Mouse (Mus musculus) stomach, postnatal 0 days (tissue): ENCODE measurements at regions not wholly inside any gene's neighbourhood (a gene's known extent, or its start where the extent isn't known, plus 50 kb on each side); places are given as distances from the start of the nearest gene placed in this dataset.

Source experiments
- ATAC-seq: fragments of 200-750 bp; cut with Nextera tagmentation; 2 replicates; pipeline ENCODE4 v1.8.0; 2017; ENCODE audit not compliant: low FRiP score, low TSS enrichment
- DNase-seq: peaks from one replicate; pipeline ENCODE4 v3.0.0-alpha.2; 2016; ENCODE audit warnings: low spot score
- H3K27ac ChIP-seq: fragments of 300-500 bp; sonication (generic); replicated peaks from 2 replicates; pipeline ENCODE4 v1.5.1; 2014; ENCODE audit warnings: mild to moderate bottlenecking, control low read depth
- H3K27me3 ChIP-seq: fragments of 300-500 bp; sonication (generic); 2 replicates; pipeline ENCODE4 v1.6.1; 2014; ENCODE audit warnings: low read length; ENCODE audit not compliant: control insufficient read depth, insufficient read depth
- H3K36me3 ChIP-seq: fragments of 300-500 bp; sonication (generic); 2 replicates; pipeline ENCODE4 v1.6.1; 2014; ENCODE audit warnings: low read length, mixed read lengths; ENCODE audit not compliant: control insufficient read depth, insufficient read depth
- H3K4me1 ChIP-seq: fragments of 300-500 bp; sonication (generic); replicated peaks from 2 replicates; pipeline ENCODE4 v1.6.1; 2014; ENCODE audit warnings: antibody characterized with exemption; ENCODE audit not compliant: control insufficient read depth, insufficient read depth
- H3K4me2 ChIP-seq: fragments of 300-500 bp; sonication (generic); replicated peaks from 2 replicates; pipeline ENCODE4 v1.6.1; 2014; ENCODE audit warnings: low read depth, mild to moderate bottlenecking, control low read depth, moderate library complexity
- H3K4me3 ChIP-seq: fragments of 300-500 bp; sonication (generic); 2 replicates; pipeline ENCODE4 v1.5.1; 2014; ENCODE audit warnings: low read depth, low read length, control low read depth
- H3K9ac ChIP-seq: fragments of 300-500 bp; sonication (generic); 2 replicates; pipeline ENCODE4 v1.6.1; 2014; ENCODE audit warnings: mild to moderate bottlenecking, low read length, control low read depth, mixed read lengths
- H3K9me3 ChIP-seq: fragments of 300-500 bp; sonication (generic); 2 replicates; pipeline ENCODE4 v1.6.1; 2016; ENCODE audit warnings: low read length; ENCODE audit not compliant: control insufficient read depth
- CTCF ChIP-seq: IDR thresholded peaks from 2 replicates; pipeline ENCODE4 v1.5.1; 2016; ENCODE audit warnings: antibody characterized with exemption, low read depth, mild to moderate bottlenecking, moderate library complexity
- EP300 ChIP-seq: optimal IDR thresholded peaks from 2 replicates; pipeline ENCODE3; 2016; ENCODE audit warnings: antibody characterized with exemption
- WGBS: fragments of 180-500 bp; shearing (Covaris S2); extraction: QIAGEN DNeasy Blood & Tissue Kit; methylation state at CpG from one replicate; pipeline ENCODE4 v1.1.7; 2014; 5-methylcytosine and 5-hydroxymethylcytosine counted together

DNA sequence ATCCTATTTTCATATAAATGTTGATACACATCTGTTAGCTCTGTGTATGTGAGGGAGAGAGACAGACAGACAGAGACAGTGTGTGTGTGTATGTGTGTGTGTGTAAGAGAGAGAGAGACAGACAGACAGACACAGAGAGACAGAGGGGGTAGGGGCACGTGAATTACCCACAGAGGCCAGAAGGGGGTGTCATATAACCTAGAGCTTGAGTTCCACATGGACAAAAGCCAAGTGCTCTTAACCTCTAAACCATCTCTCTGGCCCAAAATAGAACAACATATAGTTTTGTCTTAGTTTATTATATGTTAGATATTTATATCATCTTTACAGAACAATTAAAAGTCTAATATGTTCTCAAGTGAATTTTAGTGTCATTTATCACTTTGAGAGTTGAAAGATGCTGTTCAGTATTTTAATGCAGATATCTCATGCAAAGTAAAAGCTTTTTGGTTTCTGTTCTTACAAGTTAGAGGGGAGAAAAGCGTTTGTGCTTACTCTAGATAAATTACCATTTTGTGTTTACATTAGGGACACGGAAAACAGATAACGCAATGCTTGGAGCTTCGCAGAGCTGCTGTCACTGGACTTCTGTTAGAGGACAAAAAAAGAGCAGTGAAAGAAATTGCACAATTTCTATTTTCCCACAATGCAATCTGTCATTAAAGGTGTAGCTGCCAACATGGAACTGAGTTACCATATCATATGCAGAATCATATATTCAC lies 710.6 kb upstream of the Tmem132c start:
- Histone ChIP-seq H3K27ac (no peak overlapping the region), H3K27me3 (no peaks in the 10 kb centered on the region), H3K9ac (no peak overlapping the region), H3K9me3 (no peaks in the 10 kb centered on the region), H3K4me1 (no peaks in the 10 kb centered on the region), H3K4me3 (no peak overlapping the region), H3K36me3 (no peaks in the 10 kb centered on the region), H3K4me2 (no peak overlapping the region)
- DNase-seq (no peak), ATAC-seq (no peak)
- 21% methylated on average over 5 of the region's 5 CpGs for WGBS
- TF ChIP-seq EP300 (no peak), CTCF (0 out of 2 replicates have a peak, but pooled peaks have one; percentile 5)

- H3K27me3 ChIP-seq, result no peaks in the 10 kb centered on the region
- no peaks in the 10 kb centered on the region for H3K9me3 ChIP-seq
- no peak overlapping the region for H3K4me2 ChIP-seq
- 78% methylated on average over 5 of the region's 5 CpGs for WGBS
- H3K9ac ChIP-seq, result no peak overlapping the region
- no peak for DNase-seq
- no peak overlapping the region for H3K4me3 ChIP-seq
- no peak overlapping the region for H3K27ac ChIP-seq
- no peaks in the 10 kb centered on the region for H3K4me1 ChIP-seq
- no peak for ATAC-seq
- no peaks in the 10 kb centered on the region for H3K36me3 ChIP-seq
- TF ChIP-seq CTCF, result no peak
- TF ChIP-seq EP300, result no peak
Observed at GRCm38 (mm10) chr5:126531528-126531894, 710.1 kb upstream of the Tmem132c start.

DNA sequence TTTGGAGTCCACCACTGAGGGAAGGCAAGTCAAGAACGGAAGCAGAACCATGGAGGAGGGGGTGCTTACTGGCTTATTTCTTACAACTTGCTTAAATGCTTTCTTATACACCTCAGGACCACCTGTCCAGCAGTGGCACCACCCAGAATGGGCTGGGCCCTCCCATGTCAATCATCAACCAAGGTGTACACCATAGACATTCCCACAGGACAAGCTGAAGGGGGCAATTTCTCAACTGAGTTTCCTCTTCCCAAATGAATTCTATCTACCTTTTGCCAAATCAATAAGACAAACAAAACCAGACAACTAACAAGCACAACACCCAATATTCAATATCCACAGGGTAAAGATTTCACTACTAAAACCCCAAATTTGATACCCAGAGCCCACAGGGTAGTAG lies 709.6 kb upstream of the Tmem132c start:
- DNase-seq, result no peak

GRCm38 (mm10) chr5:126538072-126538471 lies 703.5 kb upstream of the Tmem132c start:
- Histone ChIP-seq H3K27ac (no peak overlapping the region), H3K27me3 (no peaks in the 10 kb centered on the region), H3K4me2 (no peak overlapping the region), H3K4me3 (no peak overlapping the region), H3K36me3 (no peaks in the 10 kb centered on the region), H3K9me3 (no peaks in the 10 kb centered on the region), H3K4me1 (no peaks in the 10 kb centered on the region), H3K9ac (no peak overlapping the region)
- 67% methylated on average over 2 of the region's 2 CpGs for WGBS
- ATAC-seq (no peak), DNase-seq (no peak)
- TF ChIP-seq EP300 (no peak), CTCF (no peak)

More for the DNA sequence above, 709.6 kb upstream of the Tmem132c start:
- Histone ChIP-seq H3K27me3 (no peaks in the 10 kb centered on the region), H3K9me3 (no peaks in the 10 kb centered on the region), H3K36me3 (no peaks in the 10 kb centered on the region), H3K4me1 (no peaks in the 10 kb centered on the region), H3K4me2 (no peak overlapping the region), H3K27ac (no peak overlapping the region), H3K9ac (no peak overlapping the region), H3K4me3 (no peak overlapping the region)
- WGBS, result 80% methylated on average over 1 of the region's 1 CpGs
- ATAC-seq, result no peak
- TF ChIP-seq CTCF (no peak), EP300 (no peak)

GRCm38 (mm10) chr5:126544261-126544976 lies 697.2 kb upstream of the Tmem132c start:
- TF ChIP-seq CTCF (no peak), EP300 (no peak)
- H3K27ac ChIP-seq, result no peak overlapping the region
- no peaks in the 10 kb centered on the region for H3K9me3 ChIP-seq
- 47% methylated on average over 8 of the region's 8 CpGs for WGBS
- no peaks in the 10 kb centered on the region for H3K4me1 ChIP-seq
- H3K9ac ChIP-seq, result no peak overlapping the region
- H3K27me3 ChIP-seq, result no peaks in the 10 kb centered on the region
- ATAC-seq, result no peak
- H3K4me3 ChIP-seq, result no peak overlapping the region
- no peak for DNase-seq
- no peaks in the 10 kb centered on the region for H3K36me3 ChIP-seq
- no peak overlapping the region for H3K4me2 ChIP-seq

GRCm38 (mm10) chr5:126547841-126548240 lies 693.8 kb upstream of the Tmem132c start:
- Histone ChIP-seq H3K27ac (no peak overlapping the region), H3K9me3 (no peaks in the 10 kb centered on the region), H3K4me3 (no peak overlapping the region), H3K4me1 (no peaks in the 10 kb centered on the region), H3K36me3 (no peaks in the 10 kb centered on the region), H3K27me3 (no peaks in the 10 kb centered on the region), H3K4me2 (no peak overlapping the region), H3K9ac (no peak overlapping the region)
- DNase-seq, result no peak
- TF ChIP-seq EP300 (no peak), CTCF (no peak)
- ATAC-seq, result no peak
- WGBS, result 75% methylated on average over 4 of the region's 4 CpGs
